Mouse (Mus musculus) forebrain, embryonic 10.5 days (tissue): ENCODE measurements at regions not wholly inside any gene's neighbourhood (a gene's known extent, or its start where the extent isn't known, plus 50 kb on each side); places are given as distances from the start of the nearest gene placed in this dataset.
A peak's percentile ranks its signal among the peaks of the same experiment; 100 is the strongest.

Source experiments
- DNase-seq: peaks from one replicate; pipeline ENCODE4 v3.0.0-alpha.2; 2017; ENCODE audit warnings: low spot score; ENCODE audit errors: extremely low spot score
- H3K27ac ChIP-seq: fragments of 300-500 bp; sonication (generic); 2 replicates; pipeline ENCODE4 v1.5.1; 2016; ENCODE audit warnings: mild to moderate bottlenecking
- H3K27me3 ChIP-seq: fragments of 300-500 bp; sonication (generic); 2 replicates; pipeline ENCODE4 v1.6.1; 2016; ENCODE audit warnings: mild to moderate bottlenecking; ENCODE audit not compliant: poor library complexity, severe bottlenecking
- H3K36me3 ChIP-seq: fragments of 300-500 bp; sonication (generic); replicated peaks from 2 replicates; pipeline ENCODE4 v1.6.1; 2016; ENCODE audit warnings: mild to moderate bottlenecking, moderate library complexity
- H3K4me1 ChIP-seq: fragments of 300-500 bp; sonication (generic); 2 replicates; pipeline ENCODE4 v1.6.1; 2016
- H3K4me3 ChIP-seq: fragments of 300-500 bp; sonication (generic); 2 replicates; pipeline ENCODE4 v1.5.1; 2016; ENCODE audit warnings: mild to moderate bottlenecking, moderate library complexity
- H3K9me3 ChIP-seq: fragments of 300-500 bp; sonication (generic); 2 replicates; pipeline ENCODE4 v1.6.1; 2016; ENCODE audit warnings: mild to moderate bottlenecking, moderate library complexity
- WGBS: fragments of 180-500 bp; shearing (Covaris S2); methylation state at CpG from one replicate; pipeline ENCODE4 v1.1.7; 2016; 5-methylcytosine and 5-hydroxymethylcytosine counted together

GRCm38 (mm10) chr1:35452441-35453107 lies 602.8 kb downstream of the Plekhb2 start:
- Histone ChIP-seq H3K4me1 (no peaks in the 10 kb centered on the region), H3K27ac (no peak overlapping the region), H3K9me3 (no peaks in the 10 kb centered on the region), H3K36me3 (no peaks in the 10 kb centered on the region), H3K27me3 (no peaks in the 10 kb centered on the region), H3K4me3 (no peak overlapping the region)
- no peak for DNase-seq
- WGBS, result 91% methylated on average over 19 of the region's 19 CpGs

DNA sequence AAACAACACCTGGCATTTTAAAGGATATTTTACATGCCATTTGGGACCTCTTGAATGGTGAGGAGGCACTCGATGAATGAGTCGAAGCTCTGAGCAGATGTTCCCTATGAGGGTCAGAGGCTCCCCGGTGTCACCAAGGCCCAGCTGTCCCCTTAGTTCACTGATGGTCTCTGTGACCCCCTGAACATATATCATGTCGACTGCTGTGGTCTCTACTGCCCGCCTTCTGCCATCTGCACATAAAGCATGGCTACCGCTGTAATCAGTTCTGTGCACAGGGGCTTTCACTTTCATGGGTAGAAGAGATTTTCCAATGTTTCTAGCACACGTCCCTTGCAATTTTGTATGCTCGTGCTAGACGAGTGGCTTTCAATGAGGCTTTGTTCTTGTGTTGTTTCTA lies 607.8 kb downstream of the Plekhb2 start:
- no peak overlapping the region for H3K27ac ChIP-seq
- 87% methylated on average over 9 of the region's 9 CpGs for WGBS
- H3K27me3 ChIP-seq, result no peaks in the 10 kb centered on the region
- H3K9me3 ChIP-seq, result no peaks in the 10 kb centered on the region
- no peaks in the 10 kb centered on the region for H3K36me3 ChIP-seq
- no peak for DNase-seq
- H3K4me3 ChIP-seq, result no peak overlapping the region
- H3K4me1 ChIP-seq, result no peaks in the 10 kb centered on the region

- DNase-seq, result no peak
- Histone ChIP-seq H3K4me3 (no peak overlapping the region), H3K27me3 (no peaks in the 10 kb centered on the region), H3K36me3 (no peaks in the 10 kb centered on the region), H3K9me3 (no peaks in the 10 kb centered on the region), H3K4me1 (peaks cover 31% of the 10 kb centered on the region), H3K27ac (no peak overlapping the region)
- WGBS, result 57% methylated on average over 3 of the region's 3 CpGs
Observed at GRCm38 (mm10) chr1:35465081-35465480, 603.1 kb upstream of the Hs6st1 start.

DNA sequence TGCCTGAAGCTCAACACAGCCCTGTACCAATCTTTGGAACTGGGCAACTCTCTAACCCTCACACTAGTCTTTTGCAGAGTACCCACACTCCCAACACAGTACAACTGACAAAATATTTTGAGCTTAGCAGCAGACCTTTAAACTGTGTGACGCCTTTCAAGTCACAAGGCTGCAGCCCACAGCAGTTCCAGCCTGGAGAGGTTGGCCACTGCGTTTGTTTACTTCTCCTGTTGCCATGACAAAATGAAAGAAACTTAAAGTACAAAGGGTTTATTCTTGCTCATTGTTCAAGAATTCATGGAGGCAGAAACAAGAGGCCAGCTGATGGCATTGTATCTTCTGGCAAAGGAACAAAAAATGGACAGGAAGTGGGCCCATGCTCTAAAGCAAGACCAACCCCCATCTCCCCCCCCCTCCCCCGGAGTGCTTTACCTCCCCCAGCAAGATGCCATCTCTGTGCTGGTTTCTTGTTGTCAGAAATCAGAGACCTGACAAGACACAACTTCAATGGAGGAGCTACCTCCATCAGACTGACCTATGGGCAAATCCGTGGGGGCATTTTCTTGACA lies 598.9 kb upstream of the Hs6st1 start:
- no peaks in the 10 kb centered on the region for H3K27me3 ChIP-seq
- peaks cover 23% of the 10 kb centered on the region for H3K4me1 ChIP-seq
- 65% methylated on average over 4 of the region's 4 CpGs for WGBS
- H3K9me3 ChIP-seq, result peaks cover 21% of the 10 kb centered on the region
- 0 out of 2 replicates have a peak overlapping the region, but pooled peaks have one; percentile 4 for H3K27ac ChIP-seq
- H3K36me3 ChIP-seq, result no peaks in the 10 kb centered on the region
- DNase-seq, result no peak
- no peak overlapping the region for H3K4me3 ChIP-seq

- no peaks in the 10 kb centered on the region for H3K36me3 ChIP-seq
- H3K27ac ChIP-seq, result no peak overlapping the region
- H3K4me3 ChIP-seq, result no peak overlapping the region
- WGBS, result 91% methylated on average over 1 of the region's 1 CpGs
- H3K4me1 ChIP-seq, result no peaks in the 10 kb centered on the region
- H3K27me3 ChIP-seq, result no peaks in the 10 kb centered on the region
- peaks cover 22% of the 10 kb centered on the region for H3K9me3 ChIP-seq
- DNase-seq, result no peak
Observed at GRCm38 (mm10) chr1:35478262-35478661, 589.9 kb upstream of the Hs6st1 start.

DNA sequence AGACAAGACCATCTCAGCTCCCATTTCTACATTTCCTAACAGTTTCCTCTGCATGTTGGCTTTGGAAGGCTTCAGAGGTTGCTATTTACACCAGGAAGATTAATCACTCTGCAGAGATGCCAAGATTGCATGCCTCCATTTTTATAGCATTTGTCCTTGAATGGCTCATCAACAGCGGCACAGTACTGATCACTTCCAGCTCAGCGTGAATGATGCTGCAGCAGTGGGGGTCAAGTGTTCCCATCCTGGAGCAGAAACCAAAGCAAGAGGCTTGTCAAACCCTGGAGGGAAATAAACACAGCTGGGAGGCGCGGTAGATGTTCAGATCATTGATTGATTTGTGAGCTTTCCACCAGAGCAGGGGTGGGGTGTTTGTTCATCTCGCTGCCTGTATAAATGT lies 572.2 kb upstream of the Hs6st1 start:
- Histone ChIP-seq H3K4me3 (no peak overlapping the region), H3K9me3 (no peaks in the 10 kb centered on the region), H3K27ac (no peak overlapping the region), H3K27me3 (no peaks in the 10 kb centered on the region), H3K36me3 (no peaks in the 10 kb centered on the region), H3K4me1 (no peaks in the 10 kb centered on the region)
- WGBS, result 84% methylated on average over 5 of the region's 5 CpGs
- DNase-seq, result no peak

DNA sequence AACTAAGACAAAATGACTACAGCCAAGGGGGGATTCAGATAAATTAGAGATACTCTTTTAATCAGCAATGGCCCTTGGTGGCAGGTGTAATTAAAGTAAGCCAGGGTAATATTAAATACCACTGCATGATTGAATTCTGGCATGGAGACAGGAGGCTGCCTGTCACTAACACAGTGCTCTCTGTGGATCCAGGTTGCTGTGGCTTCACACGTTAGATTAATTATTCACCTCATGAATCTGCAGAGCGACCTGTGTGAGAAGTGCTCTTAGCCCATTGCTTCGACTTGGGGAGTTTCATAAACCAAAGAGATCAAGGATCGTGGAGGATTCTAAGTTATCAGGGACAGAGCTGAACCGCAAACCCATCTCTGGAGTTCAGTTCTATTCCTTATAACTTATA lies 545.2 kb upstream of the Hs6st1 start:
- no peak for DNase-seq
- Histone ChIP-seq H3K27ac (no peak overlapping the region), H3K9me3 (no peaks in the 10 kb centered on the region), H3K36me3 (no peaks in the 10 kb centered on the region), H3K27me3 (no peaks in the 10 kb centered on the region), H3K4me3 (no peak overlapping the region), H3K4me1 (no peaks in the 10 kb centered on the region)
- WGBS, result 85% methylated on average over 5 of the region's 5 CpGs

DNA sequence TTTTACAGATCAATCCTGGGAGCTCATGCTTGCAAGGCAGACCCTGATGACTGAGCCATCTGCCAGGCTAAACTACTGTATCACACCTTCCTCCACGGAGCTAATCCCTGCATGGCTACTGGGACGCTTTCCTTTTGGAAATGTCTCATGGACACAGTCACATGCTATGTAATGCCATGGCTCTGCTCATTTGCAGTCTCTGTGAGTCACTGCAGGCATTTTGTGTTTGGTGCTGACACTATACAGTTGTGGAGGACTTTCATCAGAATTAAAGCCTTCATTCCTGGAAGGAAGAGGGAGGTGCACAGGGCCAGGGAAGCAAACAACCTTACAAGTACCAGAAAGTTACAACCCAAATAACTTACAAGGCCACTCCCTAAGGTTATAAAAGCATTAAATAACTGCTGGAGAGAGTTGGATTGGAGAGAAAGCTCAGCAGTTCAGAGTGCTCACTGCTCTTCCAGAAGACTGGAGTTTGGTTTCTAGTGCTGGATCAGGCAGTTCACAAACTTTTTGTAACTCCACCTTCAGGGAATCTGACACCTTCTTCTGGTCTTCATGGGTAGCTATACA lies 544.3 kb upstream of the Hs6st1 start:
- 89% methylated on average over 2 of the region's 2 CpGs for whole genome bisulfite sequencing
- H3K27ac ChIP-seq, result no peak overlapping the region

DNA sequence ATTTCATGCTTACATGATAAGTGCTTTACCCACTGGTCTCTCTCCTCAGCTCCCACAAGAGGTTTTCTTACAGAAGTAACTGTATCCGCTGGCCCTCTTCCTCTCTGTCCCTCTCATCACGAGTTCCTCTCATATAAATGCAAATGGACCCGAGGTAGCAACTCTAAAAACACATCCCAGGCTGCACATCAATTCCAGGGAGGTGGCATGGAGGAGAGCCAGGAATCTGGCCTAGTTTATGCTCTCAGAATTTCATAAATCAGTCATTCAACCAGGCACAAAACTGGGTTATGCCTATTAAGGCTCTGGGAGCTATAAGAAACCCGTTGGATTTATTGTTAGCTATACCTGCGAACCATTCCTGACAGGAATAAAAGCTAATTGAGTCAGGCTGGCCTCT lies 543.4 kb upstream of the Hs6st1 start:
- H3K4me1 ChIP-seq, result no peaks in the 10 kb centered on the region
- H3K4me3 ChIP-seq, result no peak overlapping the region
- no peak overlapping the region for H3K27ac ChIP-seq
- no peak for DNase-seq
- H3K36me3 ChIP-seq, result no peaks in the 10 kb centered on the region
- no peaks in the 10 kb centered on the region for H3K9me3 ChIP-seq
- 67% methylated on average over 5 of the region's 5 CpGs for WGBS
- H3K27me3 ChIP-seq, result no peaks in the 10 kb centered on the region

More for the DNA sequence above, 544.3 kb upstream of the Hs6st1 start:
- Histone ChIP-seq H3K36me3 (no peaks in the 10 kb centered on the region), H3K9me3 (no peaks in the 10 kb centered on the region), H3K4me1 (no peaks in the 10 kb centered on the region), H3K27me3 (no peaks in the 10 kb centered on the region), H3K4me3 (no peak overlapping the region)
- no peak for DNase-seq

GRCm38 (mm10) chr1:35527750-35528476 lies 540.3 kb upstream of the Hs6st1 start:
- Histone ChIP-seq H3K27me3 (no peaks in the 10 kb centered on the region), H3K9me3 (no peaks in the 10 kb centered on the region)
- no peak for DNase-seq

GRCm38 (mm10) chr1:35535470-35535869 lies 532.7 kb upstream of the Hs6st1 start:
- no peak overlapping the region for H3K4me3 ChIP-seq
- no peaks in the 10 kb centered on the region for H3K4me1 ChIP-seq
- no peaks in the 10 kb centered on the region for H3K9me3 ChIP-seq
- H3K27me3 ChIP-seq, result no peaks in the 10 kb centered on the region
- no peak for DNase-seq
- H3K27ac ChIP-seq, result no peak overlapping the region
- no peaks in the 10 kb centered on the region for H3K36me3 ChIP-seq

More at GRCm38 (mm10) chr1:35527750-35528476, 540.3 kb upstream of the Hs6st1 start:
- H3K27ac ChIP-seq, result no peak overlapping the region
- no peaks in the 10 kb centered on the region for H3K36me3 ChIP-seq
- H3K4me3 ChIP-seq, result no peak overlapping the region
- 88% methylated on average over 12 of the region's 12 CpGs for WGBS
- no peaks in the 10 kb centered on the region for H3K4me1 ChIP-seq

GRCm38 (mm10) chr1:35536276-35536675 lies 531.9 kb upstream of the Hs6st1 start:
- DNase-seq, result no peak
- Histone ChIP-seq H3K4me1 (no peaks in the 10 kb centered on the region), H3K27ac (no peak overlapping the region), H3K27me3 (no peaks in the 10 kb centered on the region), H3K4me3 (no peak overlapping the region), H3K9me3 (no peaks in the 10 kb centered on the region), H3K36me3 (no peaks in the 10 kb centered on the region)
- 91% methylated on average over 5 of the region's 5 CpGs for WGBS

- 95% methylated on average over 3 of the region's 3 CpGs for whole genome bisulfite sequencing
Observed at GRCm38 (mm10) chr1:35548845-35549244, 519.4 kb upstream of the Hs6st1 start.

More at GRCm38 (mm10) chr1:35548845-35549244, 519.4 kb upstream of the Hs6st1 start:
- no peaks in the 10 kb centered on the region for H3K9me3 ChIP-seq
- H3K27ac ChIP-seq, result no peak overlapping the region
- DNase-seq, result no peak
- no peaks in the 10 kb centered on the region for H3K27me3 ChIP-seq
- no peaks in the 10 kb centered on the region for H3K36me3 ChIP-seq
- H3K4me3 ChIP-seq, result no peak overlapping the region
- H3K4me1 ChIP-seq, result no peaks in the 10 kb centered on the region
